Mouse (Mus musculus): Measurements from ENCODE around the gene Snx4. TPM values are rescaled to one million over a fixed set of nuclear protein-coding genes. Genes with fewer than 3 reads are reported as not detected.

Gene Snx4
- total RNA-seq, 1 experiment from 2014 or later = 87.8 TPM

DNA sequence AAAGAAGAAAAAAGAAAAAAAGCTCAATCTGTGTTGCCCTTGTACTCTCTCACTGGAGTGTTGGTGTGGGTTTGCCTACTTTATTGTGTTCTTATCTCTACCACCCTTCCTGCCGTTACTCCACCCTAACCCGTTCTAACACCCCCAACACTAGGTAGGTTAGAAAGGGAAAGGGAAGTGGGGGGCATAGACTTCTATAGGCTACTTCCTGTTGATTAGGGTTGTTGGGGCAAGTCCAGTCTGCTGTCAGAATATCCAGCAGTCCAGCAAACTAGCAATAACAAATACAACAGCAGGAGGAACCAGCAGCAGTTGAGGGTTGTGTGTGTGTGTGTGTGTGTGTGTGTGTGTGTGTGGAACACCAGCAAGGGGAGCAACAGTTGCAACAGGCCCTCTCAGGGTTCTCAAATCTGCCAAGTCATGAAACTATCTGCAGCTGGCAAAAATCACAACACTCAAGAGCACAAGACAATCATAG, 10.4 kb downstream of the Snx4 start:
- ATAC-seq (replicated peaks; ENCODE audit: insufficient number of reproducible peaks, low FRiP score, low TSS enrichment, poor library complexity, severe bottlenecking) = peak; percentile 27

DNA sequence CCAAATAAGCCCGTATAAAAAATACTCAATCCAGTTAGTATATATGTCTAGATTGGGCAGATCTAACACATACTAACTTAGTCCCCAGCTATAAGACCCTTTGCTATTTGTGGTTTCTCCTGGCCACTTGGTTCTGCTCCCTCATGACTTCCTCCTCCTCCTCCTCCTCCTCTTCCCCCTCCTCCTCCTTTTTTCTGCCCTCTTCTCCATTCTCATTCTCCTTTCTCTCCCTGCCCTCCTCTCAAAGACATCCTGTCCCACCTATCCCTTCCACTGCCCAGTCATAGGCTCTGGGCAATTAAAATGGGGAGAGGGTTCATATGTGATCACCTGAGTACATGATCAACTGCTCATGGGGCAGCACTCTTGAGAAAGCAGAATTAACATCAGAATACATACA, 10.9 kb downstream of the Snx4 start:
- no peak for ATAC-seq (replicated peaks; ENCODE audit: insufficient number of reproducible peaks, low FRiP score, low TSS enrichment, poor library complexity, severe bottlenecking)

DNA sequence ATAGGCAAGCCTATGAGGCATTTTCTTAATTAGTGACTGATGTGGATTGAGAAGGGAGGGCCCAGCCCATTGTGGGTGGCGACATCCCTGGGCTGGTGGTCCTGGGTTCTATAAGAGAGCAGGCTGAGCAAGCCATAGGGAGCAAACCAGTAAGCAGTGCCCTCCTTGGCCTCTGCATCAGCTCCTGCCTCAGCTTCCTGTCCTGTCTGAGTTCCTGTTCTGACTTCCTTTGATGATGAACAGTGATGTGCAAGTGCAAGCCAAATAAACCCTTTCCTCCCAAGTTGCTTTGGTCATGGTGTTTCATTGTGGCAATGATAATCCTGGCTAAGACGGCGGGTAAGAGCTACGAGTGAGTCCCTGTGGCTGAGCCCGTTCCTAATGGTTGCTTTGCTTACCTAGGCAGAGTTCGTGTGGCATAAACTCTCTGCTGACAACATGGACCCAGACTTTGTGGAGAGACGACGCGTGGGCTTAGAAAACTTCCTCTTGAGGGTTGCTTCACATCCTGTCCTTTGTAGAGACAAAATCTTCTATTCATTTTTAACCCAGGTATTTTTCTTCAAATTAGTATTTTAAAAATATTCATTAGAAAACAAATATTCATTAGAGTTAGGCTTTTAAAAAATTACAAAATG, 16.5 kb downstream of the Snx4 start:
- ATAC-seq (replicated peaks; ENCODE audit: insufficient number of reproducible peaks, low FRiP score, low TSS enrichment, poor library complexity, severe bottlenecking) = no peak

DNA sequence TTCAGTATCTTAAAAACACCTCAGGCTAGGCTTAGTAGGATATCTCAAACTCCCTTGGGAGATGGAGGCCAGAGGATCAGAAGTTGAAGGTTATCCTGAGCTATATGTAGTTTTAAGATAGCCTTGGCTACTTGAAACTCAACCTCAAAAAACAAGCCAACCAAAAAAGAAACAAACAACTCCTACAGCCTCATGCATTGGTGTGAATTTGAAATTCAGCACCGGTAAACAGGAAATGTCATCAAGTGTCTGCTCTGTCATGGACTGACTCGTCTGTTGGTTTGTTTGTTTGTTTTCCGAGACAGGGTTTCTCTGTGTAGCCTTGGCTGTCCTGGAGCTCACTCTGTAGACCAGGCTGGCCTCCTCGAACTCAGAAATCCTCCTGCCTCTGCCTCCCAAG, 20.6 kb downstream of the Snx4 start:
- ATAC-seq (replicated peaks; ENCODE audit: insufficient number of reproducible peaks, low FRiP score, low TSS enrichment, poor library complexity, severe bottlenecking) = no peak

DNA sequence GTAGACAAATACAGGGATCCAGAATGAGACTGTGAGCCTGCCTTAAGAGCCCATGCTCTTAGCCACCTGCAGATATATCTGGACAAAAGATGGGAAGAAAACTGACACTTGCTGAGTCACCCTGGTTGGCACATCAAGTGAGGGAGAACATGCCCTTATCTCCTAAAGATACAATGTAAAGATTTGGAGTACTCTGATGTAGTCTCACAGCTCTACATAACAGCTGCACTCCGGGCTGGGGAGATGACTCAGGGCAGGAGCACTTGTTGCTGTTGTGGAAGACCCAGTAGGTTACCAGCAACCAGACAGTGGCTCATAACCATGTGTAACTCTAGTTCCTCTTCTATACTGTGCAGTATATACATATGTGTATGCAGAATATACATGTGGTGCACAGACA, 31.8 kb downstream of the Snx4 start:
- no peak for ATAC-seq (replicated peaks; ENCODE audit: insufficient number of reproducible peaks, low FRiP score, low TSS enrichment, poor library complexity, severe bottlenecking)

DNA sequence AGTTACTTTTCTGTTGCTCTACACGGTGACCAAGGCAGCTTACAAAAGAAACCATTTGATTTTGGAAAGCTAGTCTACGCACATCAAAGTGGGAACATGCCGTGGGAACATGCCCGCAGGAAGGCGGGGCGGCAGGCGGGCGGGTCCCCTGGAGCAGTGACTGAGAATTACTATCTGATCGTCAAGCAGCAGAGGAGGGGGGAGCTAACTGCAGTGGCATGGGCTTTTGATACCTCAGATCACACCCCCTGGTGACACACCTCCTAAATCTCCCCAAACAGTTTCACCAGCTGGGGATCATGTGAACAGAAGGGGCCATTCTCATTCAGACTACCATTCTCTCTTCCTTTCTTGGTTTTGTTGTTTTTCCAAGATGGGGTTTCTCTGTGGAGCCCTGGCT, 37.3 kb downstream of the Snx4 start:
- ATAC-seq (replicated peaks; ENCODE audit: insufficient number of reproducible peaks, low FRiP score, low TSS enrichment, poor library complexity, severe bottlenecking) = no peak

DNA sequence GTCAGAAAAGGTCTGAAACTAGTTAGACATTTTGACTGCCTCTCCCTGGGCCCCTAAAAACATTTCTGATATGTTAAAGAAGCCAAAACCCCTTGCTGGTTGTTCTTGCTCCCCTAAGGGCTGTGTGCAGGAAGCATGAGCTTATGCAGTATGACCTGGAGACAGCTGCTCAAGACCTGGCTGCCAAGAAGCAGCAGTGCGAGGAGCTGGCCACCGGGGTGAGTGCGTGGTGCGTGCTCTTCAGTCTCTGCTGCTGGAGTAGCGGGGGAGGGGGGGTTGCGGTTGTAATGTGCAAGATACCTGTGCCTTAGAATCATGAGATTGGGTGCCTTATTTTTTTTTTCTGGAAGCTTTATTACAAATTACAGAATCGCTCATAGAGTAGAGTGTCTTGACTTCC, 38.7 kb downstream of the Snx4 start:
- ATAC-seq (replicated peaks; ENCODE audit: insufficient number of reproducible peaks, low FRiP score, low TSS enrichment, poor library complexity, severe bottlenecking) = no peak

DNA sequence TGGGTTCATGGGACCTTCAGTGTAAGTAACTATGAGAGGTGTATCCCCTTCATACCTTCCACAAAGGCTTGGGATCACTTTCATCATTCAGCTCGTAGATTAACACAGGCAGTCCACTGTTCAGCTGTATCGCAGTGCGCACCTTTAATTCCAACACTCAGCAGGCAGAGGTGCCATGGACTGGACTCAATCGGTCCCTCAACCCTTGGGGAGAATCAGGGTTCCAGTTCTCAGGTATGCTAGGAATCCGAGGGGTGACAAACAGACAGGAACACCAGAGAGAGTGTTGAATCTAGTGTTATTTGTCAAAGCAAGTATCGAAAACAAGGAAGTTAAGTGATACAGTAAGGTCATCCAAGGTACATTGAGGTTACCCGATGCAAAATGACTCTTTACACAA, 41.0 kb downstream of the Snx4 start:
- ATAC-seq (replicated peaks; ENCODE audit: insufficient number of reproducible peaks, low FRiP score, low TSS enrichment, poor library complexity, severe bottlenecking) = no peak

DNA sequence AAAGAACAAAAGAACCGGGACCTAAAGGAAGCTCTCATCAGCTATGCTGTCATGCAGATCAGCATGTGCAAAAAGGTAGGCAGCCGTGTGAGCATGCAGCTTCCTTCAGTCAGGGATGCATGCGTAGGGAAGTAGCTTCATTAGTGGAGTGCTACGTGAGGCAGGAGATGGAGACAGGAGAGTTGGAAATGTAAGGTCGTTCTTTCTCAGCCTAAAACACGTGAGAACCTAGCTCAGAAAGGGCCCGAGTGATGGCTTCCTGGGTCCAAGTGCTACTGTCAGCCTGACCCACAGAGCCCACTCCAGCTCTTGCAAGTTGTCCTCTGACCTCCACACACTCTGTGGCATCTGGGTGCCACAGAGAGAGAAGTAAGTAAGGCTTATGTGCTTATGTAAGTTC, 43.4 kb downstream of the Snx4 start:
- ATAC-seq (replicated peaks; ENCODE audit: insufficient number of reproducible peaks, low FRiP score, low TSS enrichment, poor library complexity, severe bottlenecking) = no peak

DNA sequence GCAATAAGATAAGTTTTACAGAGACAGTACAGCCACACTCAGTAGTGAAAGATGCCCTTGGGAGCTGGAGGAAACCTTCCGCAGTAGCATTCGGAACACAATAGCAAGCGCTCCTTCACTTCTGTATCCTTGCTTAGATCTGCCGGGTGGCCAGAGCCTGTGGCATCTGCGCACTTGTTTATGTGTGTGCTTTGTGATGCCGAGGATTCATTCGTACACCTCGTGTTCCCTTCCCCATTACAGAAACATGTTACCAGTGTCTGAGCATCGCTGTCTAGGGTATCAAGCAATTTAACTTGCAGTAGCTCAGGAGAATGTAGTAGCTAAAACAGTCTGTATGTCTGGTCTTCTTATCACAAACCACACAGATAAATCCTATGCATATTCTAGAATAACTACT, 44.1 kb downstream of the Snx4 start:
- ATAC-seq (replicated peaks; ENCODE audit: insufficient number of reproducible peaks, low FRiP score, low TSS enrichment, poor library complexity, severe bottlenecking) = no peak

DNA sequence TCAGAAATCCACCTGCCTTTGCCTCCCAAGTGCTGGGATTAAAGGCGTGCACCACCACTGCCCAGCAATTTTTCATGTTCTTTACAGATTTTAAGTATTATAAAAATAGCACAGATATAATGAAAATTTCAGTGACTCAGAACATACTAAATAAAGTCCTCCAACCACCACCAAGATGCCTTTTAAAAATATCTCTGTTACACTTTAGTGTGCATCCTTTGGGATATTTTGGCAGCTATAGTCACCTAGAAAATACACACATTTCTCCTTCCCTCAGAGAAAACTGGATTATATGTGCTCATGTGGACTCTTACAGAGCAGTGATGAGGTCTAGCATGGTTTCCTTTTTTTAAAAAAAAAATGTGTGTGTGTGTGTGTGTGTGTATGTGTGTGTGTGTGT, 46.3 kb downstream of the Snx4 start:
- ATAC-seq (replicated peaks; ENCODE audit: insufficient number of reproducible peaks, low FRiP score, low TSS enrichment, poor library complexity, severe bottlenecking) = no peak

DNA sequence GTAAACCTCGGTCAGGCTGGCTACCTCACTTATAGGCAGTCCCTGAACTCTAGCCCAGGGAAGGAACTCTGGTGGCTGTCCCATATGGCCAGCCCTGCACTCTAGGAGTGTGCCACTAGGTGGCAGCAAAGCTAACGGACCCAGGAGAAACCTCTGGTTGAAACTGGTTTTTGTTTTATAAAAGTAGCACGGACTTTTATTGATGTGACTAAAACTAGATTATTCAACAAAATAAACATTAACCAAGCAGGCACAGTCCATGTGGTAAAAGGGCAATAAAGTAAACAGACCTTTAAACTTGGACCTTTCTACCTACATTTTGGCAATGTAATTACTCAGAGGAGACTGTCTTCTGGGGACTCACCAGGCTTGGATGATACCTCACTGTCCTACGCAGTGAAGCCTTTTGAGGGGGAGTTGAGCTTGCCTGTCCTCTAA, 55.4 kb downstream of the Snx4 start:
- ATAC-seq (replicated peaks; ENCODE audit: insufficient number of reproducible peaks, low FRiP score, low TSS enrichment, poor library complexity, severe bottlenecking) = peak; percentile 70

DNA sequence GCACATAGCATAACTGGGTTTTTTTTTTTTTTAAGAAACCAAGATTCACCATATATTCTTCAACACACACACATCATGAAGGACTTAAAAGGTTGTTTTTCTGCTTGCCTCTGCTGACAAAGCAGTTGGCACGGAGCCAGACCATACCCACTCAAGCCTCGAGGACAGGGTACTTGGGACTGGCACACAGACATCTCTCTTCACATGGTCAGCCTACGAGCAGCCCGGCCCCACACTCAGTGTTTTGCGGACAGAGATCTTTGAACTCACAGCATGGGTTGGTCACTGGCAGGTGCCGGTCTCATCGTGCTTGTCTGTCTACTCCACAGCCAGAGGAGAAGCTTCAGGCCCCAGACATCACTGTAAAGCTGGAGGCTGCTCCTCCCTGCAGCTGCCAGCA, 56.5 kb downstream of the Snx4 start:
- no peak for ATAC-seq (replicated peaks; ENCODE audit: insufficient number of reproducible peaks, low FRiP score, low TSS enrichment, poor library complexity, severe bottlenecking)

DNA sequence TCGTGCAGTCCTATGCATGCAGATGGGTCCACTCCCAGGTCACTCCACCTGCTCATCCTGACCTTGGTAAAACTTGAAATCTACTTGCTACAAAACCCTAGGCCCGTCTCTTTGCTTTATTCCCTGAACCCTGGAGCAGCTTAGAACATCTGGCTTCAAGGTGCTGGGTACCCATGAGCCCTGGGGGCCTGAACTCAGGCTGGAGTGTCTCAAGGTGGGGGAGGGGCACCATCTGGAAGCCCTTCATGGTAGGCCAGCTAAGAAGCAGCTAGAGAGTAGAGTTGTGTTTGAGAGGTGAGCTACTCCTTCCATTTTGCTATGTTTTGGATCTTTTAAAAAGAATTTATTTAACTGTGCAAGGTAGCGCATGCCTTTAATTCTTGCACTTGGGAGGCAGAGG, 57.8 kb downstream of the Snx4 start:
- ATAC-seq (replicated peaks; ENCODE audit: insufficient number of reproducible peaks, low FRiP score, low TSS enrichment, poor library complexity, severe bottlenecking) = no peak

DNA sequence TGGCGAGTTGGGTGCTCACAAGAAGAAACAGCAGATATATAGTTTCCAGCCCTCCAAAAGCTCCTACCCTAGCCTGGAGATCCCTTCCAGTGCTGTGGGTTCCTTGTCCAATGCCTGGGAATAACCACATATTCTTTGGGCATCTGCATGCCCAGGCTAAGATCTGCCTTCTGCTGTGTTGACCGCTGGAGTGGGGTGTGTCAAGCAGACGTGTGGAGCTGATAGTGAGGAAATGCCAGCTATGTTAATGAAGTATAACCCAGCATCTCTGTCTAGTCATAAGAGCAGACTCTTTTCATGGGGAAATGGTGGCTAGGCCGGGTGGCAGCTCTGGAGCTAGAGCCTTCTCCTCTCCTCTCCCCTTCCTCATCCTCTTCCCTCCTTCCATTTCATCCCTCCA, 64.4 kb downstream of the Snx4 start:
- no peak for ATAC-seq (replicated peaks; ENCODE audit: insufficient number of reproducible peaks, low FRiP score, low TSS enrichment, poor library complexity, severe bottlenecking)

DNA sequence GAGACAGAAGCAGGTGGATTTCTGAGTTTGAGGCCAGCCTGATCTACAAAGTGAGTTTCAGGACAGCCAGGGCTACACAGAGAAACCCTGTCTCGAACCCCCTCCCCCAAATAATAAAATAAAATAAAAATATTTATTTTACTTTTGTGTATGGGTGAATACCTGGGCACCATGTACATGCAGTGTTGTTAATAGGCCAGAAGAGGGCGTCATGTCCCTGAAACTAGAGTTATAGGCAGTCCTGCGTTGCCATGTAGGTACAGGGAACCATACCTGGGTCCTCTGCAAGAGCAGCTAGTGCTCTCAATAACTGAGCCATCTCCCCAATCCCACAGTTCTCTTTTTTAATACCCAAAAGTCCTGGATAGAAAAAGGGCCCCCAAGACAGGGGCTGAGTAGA, 66.4 kb downstream of the Snx4 start:
- ATAC-seq (replicated peaks; ENCODE audit: insufficient number of reproducible peaks, low FRiP score, low TSS enrichment, poor library complexity, severe bottlenecking) = no peak

DNA sequence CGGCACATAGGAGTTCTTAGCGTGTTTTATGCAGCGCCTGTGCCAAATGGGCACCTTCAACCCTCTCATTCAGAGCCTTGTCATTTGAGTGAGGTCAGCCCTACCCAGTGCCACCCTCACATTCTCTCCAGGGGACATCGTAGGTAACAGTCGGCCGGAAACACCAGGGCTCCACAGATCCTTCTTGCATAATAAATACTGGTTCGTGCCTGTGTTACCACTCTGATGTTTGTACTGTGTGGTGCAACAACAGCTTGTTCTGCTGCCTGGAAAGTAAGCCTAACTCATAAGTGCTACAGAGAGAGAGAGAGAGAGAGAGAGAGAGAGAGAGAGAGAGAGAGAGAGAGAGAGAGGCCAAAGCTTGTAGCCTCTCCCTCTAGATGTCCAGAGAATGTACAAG, 66.8 kb downstream of the Snx4 start:
- ATAC-seq (replicated peaks; ENCODE audit: insufficient number of reproducible peaks, low FRiP score, low TSS enrichment, poor library complexity, severe bottlenecking) = no peak

DNA sequence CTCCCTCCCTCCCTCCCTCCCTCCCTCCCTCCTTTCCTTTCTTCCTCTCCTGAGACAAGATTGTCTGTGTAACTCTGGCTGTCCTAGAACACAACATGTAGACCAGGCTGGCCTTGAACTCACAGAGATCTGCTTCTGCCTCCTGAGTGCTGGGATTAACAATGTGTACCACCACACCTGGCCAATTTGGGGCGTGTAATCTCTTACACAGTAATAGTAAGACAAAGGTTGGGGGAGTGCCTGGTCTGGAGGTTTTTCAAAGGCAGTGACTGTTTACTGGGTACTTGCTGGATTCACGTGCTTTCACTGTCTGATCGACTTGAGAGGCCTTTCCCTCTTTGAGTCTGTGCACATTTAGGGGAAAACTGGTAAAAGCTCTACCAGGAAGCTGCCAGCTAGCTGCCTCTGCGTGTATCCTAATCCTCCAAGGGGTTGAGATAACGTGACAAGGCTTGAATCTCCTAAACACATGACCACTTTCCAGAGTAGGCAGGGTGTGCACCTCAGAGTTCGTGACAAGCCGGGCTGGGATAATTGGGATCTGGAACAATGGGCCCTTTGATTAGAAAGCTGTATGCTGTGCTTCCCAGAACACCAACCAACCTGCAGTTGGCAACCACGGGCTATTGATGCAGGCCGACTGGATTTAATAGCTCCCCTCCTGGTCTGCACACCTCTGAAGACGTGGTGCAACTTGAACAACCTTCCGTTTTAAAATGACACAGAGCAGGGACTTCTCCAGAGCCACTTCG, 74.6 kb downstream of the Snx4 start:
- no peak for ATAC-seq (replicated peaks; ENCODE audit: insufficient number of reproducible peaks, low FRiP score, low TSS enrichment, poor library complexity, severe bottlenecking)

DNA sequence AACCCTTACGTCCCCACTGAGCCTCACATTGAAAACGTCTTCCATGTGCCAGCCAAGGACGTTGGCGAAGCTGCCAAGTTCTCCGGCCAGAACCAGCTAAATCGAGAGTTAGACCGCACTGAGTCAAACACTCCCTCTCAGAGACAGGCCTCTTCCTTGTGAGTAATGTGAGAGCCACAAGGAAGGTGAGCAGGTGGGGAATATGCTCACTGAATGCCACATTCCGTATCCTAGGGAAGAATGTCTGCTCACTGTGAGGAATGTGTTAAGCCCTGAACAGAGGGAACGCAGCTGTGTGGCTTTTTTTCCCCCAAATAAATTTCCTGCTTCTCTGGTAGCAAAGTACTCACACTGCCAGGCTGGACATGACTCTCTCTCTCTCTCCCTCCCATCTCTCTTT, 75.3 kb downstream of the Snx4 start:
- ATAC-seq (replicated peaks; ENCODE audit: insufficient number of reproducible peaks, low FRiP score, low TSS enrichment, poor library complexity, severe bottlenecking) = no peak

DNA sequence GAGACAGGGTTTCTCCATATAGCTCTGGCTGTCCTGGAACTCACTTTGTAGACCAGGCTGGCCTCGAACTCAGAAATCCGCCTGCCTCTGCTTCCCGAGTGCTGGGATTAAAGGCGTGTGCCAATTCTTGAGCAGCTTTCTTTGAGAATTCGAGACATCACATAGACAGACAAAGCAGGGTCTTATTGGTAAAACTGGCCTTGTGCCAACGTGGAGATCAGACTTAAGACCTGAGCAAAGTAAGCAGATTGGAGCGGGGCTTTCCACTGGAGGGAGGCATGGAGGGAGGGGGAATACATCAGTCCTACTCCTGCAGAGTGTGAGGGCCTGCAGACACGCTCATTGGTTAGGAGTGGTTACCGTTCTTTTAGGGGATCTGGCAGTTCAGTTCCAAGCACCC, 75.9 kb downstream of the Snx4 start:
- no peak for ATAC-seq (replicated peaks; ENCODE audit: insufficient number of reproducible peaks, low FRiP score, low TSS enrichment, poor library complexity, severe bottlenecking)

All from monocyte, adult 5-6 weeks (primary cell).